Mouse (Mus musculus): ENCODE measurements around the gene Itpkb. TPM values are rescaled to one million over a fixed set of nuclear protein-coding genes. Genes with fewer than 3 reads are reported as not detected.
A peak's percentile ranks its signal among the peaks of the same experiment; 100 is the strongest.

The Itpkb gene
- total RNA-seq (2014; fragmentation: Nextera tagmentation) (17.2 and 17.8 TPM in 2 replicates), total RNA-seq (2017) (12.8 and 14.6 TPM in 2 replicates), polyA plus RNA-seq (2012) (13.5 and 16.9 TPM in 2 replicates)

GRCm38 (mm10) chr1:180330145-180330706 is at the start of gene Itpkb:
Gene Itpkb, plus strand, starts transcription at chr1:180330485.
- peak; percentile 59 for DNase-seq (ENCODE audit: low spot score)
- peak within 1 kb of the TSS; percentile 85 for H3K4me3 ChIP-seq (ENCODE audit: low read depth, low read length)
- H3K4me1 ChIP-seq (ENCODE audit: insufficient read depth, low read depth, low read length) = peaks cover 61% of the 10 kb centered on the region
- peaks cover 13% of the 10 kb centered on the region; the same call in 1 of the 2 replicates for H3K27me3 ChIP-seq (ENCODE audit: insufficient read depth, low read length)
- peak; percentile 65 for ATAC-seq (ENCODE audit: extremely low read depth, insufficient number of reproducible peaks, low FRiP score, poor library complexity, severe bottlenecking)
- TF ChIP-seq CTCF (IDR thresholded peaks at IDR 0.05; ENCODE audit: low read depth, low read length) = no peak
- TF ChIP-seq POLR2AphosphoS5 (IDR thresholded peaks at IDR 0.05; ENCODE audit: insufficient replicate concordance, low read depth, low read length) = no peak
- TF ChIP-seq GATA1 (IDR thresholded peaks at IDR 0.05; ENCODE audit: borderline replicate concordance, low read length) = no peak
- no peak for TF ChIP-seq GATA2 (IDR thresholded peaks at IDR 0.05; ENCODE audit: borderline replicate concordance, low read depth, low read length)
- TF ChIP-seq TAL1 (conservative IDR thresholded peaks at IDR 0.05; ENCODE audit: low read depth, low read length) = no peak
- no peaks in the 10 kb centered on the region for H3K9me3 ChIP-seq (replicated peaks)
- peaks cover 33% of the 10 kb centered on the region for H3K36me3 ChIP-seq (replicated peaks)

GRCm38 (mm10) chr1:180282581-180282980 is 47.7 kb upstream of the Itpkb start:
- DNase-seq (ENCODE audit: low spot score) (no peak), ATAC-seq (ENCODE audit: extremely low read depth, insufficient number of reproducible peaks, low FRiP score, poor library complexity, severe bottlenecking) (no peak)
- TF ChIP-seq GATA2 (IDR thresholded peaks at IDR 0.05; ENCODE audit: borderline replicate concordance, low read depth, low read length) (no peak), GATA1 (IDR thresholded peaks at IDR 0.05; ENCODE audit: borderline replicate concordance, low read length) (no peak), TAL1 (conservative IDR thresholded peaks at IDR 0.05; ENCODE audit: low read depth, low read length) (no peak), POLR2AphosphoS5 (IDR thresholded peaks at IDR 0.05; ENCODE audit: insufficient replicate concordance, low read depth, low read length) (no peak), CTCF (IDR thresholded peaks at IDR 0.05; ENCODE audit: low read depth, low read length) (no peak)

GRCm38 (mm10) chr1:180283813-180284768 is 46.2 kb upstream of the Itpkb start:
- no peaks in the 10 kb centered on the region for H3K36me3 ChIP-seq (replicated peaks)
- 0 out of 2 replicates have a peak, but pooled peaks cover 5% of the 10 kb centered on the region for H3K9me3 ChIP-seq (replicated peaks)
- no peak for TF ChIP-seq GATA1 (IDR thresholded peaks at IDR 0.05; ENCODE audit: borderline replicate concordance, low read length)
- no peak for TF ChIP-seq GATA2 (IDR thresholded peaks at IDR 0.05; ENCODE audit: borderline replicate concordance, low read depth, low read length)
- no peak for TF ChIP-seq CTCF (IDR thresholded peaks at IDR 0.05; ENCODE audit: low read depth, low read length)
- TF ChIP-seq POLR2AphosphoS5 (IDR thresholded peaks at IDR 0.05; ENCODE audit: insufficient replicate concordance, low read depth, low read length) = no peak
- no peak for TF ChIP-seq TAL1 (conservative IDR thresholded peaks at IDR 0.05; ENCODE audit: low read depth, low read length)
- no peak overlapping the region for H3K4me3 ChIP-seq (ENCODE audit: low read depth, low read length)
- H3K27me3 ChIP-seq (ENCODE audit: insufficient read depth, low read length) = peaks cover 21% of the 10 kb centered on the region
- ATAC-seq (ENCODE audit: extremely low read depth, insufficient number of reproducible peaks, low FRiP score, poor library complexity, severe bottlenecking) = no peak
- no peak for DNase-seq (ENCODE audit: low spot score)
- H3K4me1 ChIP-seq (ENCODE audit: insufficient read depth, low read depth, low read length) = peaks cover 14% of the 10 kb centered on the region

More at GRCm38 (mm10) chr1:180282581-180282980, 47.7 kb upstream of the Itpkb start:
- Histone ChIP-seq H3K9me3 (replicated peaks) (0 out of 2 replicates have a peak, but pooled peaks cover 5% of the 10 kb centered on the region), H3K4me1 (ENCODE audit: insufficient read depth, low read depth, low read length) (peaks cover 13% of the 10 kb centered on the region), H3K36me3 (replicated peaks) (no peaks in the 10 kb centered on the region), H3K4me3 (ENCODE audit: low read depth, low read length) (no peak overlapping the region), H3K27me3 (ENCODE audit: insufficient read depth, low read length) (peaks cover 21% of the 10 kb centered on the region)

GRCm38 (mm10) chr1:180286081-180286831 is 44.0 kb upstream of the Itpkb start:
- DNase-seq (ENCODE audit: low spot score) = no peak
- Histone ChIP-seq H3K4me3 (ENCODE audit: low read depth, low read length) (no peak overlapping the region), H3K27me3 (ENCODE audit: insufficient read depth, low read length) (peaks cover 22% of the 10 kb centered on the region), H3K9me3 (replicated peaks) (0 out of 2 replicates have a peak, but pooled peaks cover 5% of the 10 kb centered on the region), H3K36me3 (replicated peaks) (no peaks in the 10 kb centered on the region), H3K4me1 (ENCODE audit: insufficient read depth, low read depth, low read length) (peaks cover 16% of the 10 kb centered on the region)
- no peak for TF ChIP-seq GATA1 (IDR thresholded peaks at IDR 0.05; ENCODE audit: borderline replicate concordance, low read length)
- TF ChIP-seq POLR2AphosphoS5 (IDR thresholded peaks at IDR 0.05; ENCODE audit: insufficient replicate concordance, low read depth, low read length) = no peak
- no peak for TF ChIP-seq GATA2 (IDR thresholded peaks at IDR 0.05; ENCODE audit: borderline replicate concordance, low read depth, low read length)
- no peak for TF ChIP-seq TAL1 (conservative IDR thresholded peaks at IDR 0.05; ENCODE audit: low read depth, low read length)
- TF ChIP-seq CTCF (IDR thresholded peaks at IDR 0.05; ENCODE audit: low read depth, low read length) = no peak
- ATAC-seq (ENCODE audit: extremely low read depth, insufficient number of reproducible peaks, low FRiP score, poor library complexity, severe bottlenecking) = no peak

GRCm38 (mm10) chr1:180288227-180288626 is 42.1 kb upstream of the Itpkb start:
- Histone ChIP-seq H3K4me3 (ENCODE audit: low read depth, low read length) (no peak overlapping the region), H3K36me3 (replicated peaks) (no peaks in the 10 kb centered on the region), H3K9me3 (replicated peaks) (no peaks in the 10 kb centered on the region), H3K4me1 (ENCODE audit: insufficient read depth, low read depth, low read length) (peaks cover 22% of the 10 kb centered on the region), H3K27me3 (ENCODE audit: insufficient read depth, low read length) (peaks cover 22% of the 10 kb centered on the region)
- DNase-seq (ENCODE audit: low spot score) = no peak
- ATAC-seq (ENCODE audit: extremely low read depth, insufficient number of reproducible peaks, low FRiP score, poor library complexity, severe bottlenecking) = no peak
- TF ChIP-seq CTCF (IDR thresholded peaks at IDR 0.05; ENCODE audit: low read depth, low read length) (no peak), GATA2 (IDR thresholded peaks at IDR 0.05; ENCODE audit: borderline replicate concordance, low read depth, low read length) (no peak), TAL1 (conservative IDR thresholded peaks at IDR 0.05; ENCODE audit: low read depth, low read length) (no peak), POLR2AphosphoS5 (IDR thresholded peaks at IDR 0.05; ENCODE audit: insufficient replicate concordance, low read depth, low read length) (no peak), GATA1 (IDR thresholded peaks at IDR 0.05; ENCODE audit: borderline replicate concordance, low read length) (no peak)

Data from G1E (cell line).